Mouse (Mus musculus) brain, embryonic 18.5 days (tissue): ENCODE data around the gene Gab2.
A peak's percentile ranks its signal among the peaks of the same experiment; 100 is the strongest.

Experiments used
- DNase-seq: peaks from one replicate; pipeline ENCODE4 v3.0.0-alpha.2; 2012; ENCODE audit warnings: low read depth, low spot score

Gene Gab2

DNA sequence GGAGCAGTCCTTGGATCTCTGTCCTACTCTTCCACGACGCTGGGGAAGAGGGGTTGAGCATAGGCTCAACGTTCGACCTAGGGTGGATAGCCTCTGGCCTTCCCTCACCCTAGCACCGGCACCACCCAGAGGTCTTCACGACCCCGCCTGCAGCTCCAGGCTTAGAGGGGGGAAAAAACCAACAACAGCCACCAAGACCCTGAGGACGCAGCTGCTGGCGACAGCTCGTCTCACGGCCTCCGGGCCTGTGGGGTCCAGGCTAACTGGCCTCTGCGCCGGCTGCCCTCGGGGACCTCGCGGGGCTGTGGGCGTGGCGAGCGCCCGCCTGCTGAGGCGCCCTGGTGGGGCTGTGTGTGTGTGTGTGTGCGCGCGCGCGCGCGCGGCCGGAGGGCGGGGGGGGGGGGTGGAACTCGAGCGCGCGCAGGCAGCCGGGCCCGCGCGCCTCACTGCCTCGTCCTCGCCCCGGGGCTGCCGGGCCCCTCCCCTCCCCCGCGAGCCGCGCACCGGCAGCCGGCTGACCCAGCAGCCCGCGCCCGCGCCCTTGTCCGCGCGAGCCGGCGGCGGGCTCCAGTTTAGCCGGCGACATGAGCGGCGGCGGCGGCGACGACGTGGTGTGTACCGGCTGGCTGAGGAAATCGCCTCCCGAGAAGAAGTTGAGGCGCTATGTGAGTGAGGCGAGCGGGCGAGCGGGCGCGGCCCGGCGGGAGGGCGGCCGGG lies at the start of gene Gab2:
Gene Gab2, plus strand, starts transcription at position 345 of the 717 bp plus-strand sequence.
- DNase-seq, result peak; percentile 16

DNA sequence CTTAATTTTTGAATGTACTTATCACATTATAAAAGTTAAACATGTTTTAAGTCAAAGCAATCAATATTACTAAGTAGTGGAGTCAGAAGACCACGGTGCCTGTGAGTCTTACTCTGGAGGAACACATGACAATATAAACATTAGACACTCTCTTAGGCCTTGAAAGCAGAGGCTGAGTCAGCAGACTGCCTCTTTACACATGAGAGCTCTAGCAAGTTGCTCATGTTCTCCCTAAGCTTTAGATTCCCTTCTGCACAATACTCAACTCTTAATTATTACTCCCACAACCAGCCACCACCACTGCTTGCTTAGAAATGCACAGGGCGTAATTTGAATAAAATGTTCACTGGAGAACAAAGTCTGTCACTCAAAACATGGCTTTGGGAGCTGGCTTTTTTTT lies 49.0 kb upstream of the Gab2 start:
- no peak for DNase-seq

DNA sequence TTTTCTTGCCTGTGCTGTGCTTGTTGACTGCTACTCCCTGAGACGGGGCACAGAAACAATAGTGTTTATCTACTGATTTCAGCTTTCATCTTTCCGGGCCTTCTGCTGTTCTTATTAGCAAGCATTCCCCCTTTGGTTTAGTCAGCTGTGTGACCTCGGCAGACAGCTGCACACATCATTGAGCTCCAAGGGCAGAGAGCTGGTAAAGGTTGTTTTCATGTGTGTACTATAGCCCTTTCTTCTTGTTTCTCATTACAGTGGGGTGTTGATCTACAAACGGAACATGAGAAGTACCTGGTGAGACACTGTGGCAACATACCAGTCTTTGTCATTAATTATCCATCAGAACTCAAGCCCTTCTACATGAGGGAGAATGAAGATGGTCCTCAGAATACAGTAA lies 41.7 kb upstream of the Gab2 start:
- DNase-seq, result no peak

DNA sequence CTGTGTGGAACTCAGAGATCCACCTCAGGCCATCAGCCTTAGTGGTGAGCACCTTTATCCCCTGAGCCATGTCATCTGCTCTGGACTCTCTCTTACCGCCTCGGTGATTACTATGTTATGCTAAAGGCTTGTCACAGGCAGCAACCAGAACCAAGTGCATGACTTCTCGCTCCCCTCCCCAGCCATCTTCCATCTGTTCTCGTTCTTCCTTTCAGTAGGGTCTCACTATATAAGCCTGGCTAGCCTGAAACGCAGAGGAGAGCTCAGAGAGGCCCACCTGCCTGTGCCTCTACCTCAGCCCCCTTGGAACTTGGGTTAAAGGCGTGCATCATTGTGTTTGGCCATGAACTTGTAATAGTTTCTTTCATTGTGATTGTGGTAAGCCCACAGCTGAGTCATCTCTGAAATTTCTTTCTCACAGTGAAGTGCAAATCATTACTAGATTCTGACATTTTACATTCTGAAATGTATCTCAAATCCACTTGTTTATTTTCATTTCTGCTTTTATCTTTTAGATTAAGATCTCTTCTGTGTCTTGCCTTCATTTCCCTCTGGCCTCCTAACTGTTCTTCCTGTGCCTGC lies 39.4 kb upstream of the Gab2 start:
- DNase-seq, result no peak

DNA sequence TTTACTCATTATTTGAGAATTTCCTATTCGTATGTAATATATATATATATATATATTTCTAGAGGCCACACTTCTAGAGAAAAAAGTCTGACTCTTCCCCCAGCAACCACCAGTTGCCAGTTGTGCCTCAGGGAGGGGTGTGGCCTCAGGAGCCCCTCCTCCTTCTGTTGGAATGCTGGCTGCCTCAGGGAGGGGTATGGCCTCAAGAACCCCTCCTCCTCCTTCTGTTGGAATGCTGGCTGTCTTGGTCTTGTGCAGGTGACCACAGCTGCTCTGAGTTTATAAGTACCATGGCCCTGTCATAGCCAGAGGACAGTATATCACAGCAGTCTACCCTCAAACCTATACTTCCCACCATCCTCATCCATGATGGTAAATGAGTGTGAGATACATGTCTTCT lies 38.4 kb upstream of the Gab2 start:
- no peak for DNase-seq

DNA sequence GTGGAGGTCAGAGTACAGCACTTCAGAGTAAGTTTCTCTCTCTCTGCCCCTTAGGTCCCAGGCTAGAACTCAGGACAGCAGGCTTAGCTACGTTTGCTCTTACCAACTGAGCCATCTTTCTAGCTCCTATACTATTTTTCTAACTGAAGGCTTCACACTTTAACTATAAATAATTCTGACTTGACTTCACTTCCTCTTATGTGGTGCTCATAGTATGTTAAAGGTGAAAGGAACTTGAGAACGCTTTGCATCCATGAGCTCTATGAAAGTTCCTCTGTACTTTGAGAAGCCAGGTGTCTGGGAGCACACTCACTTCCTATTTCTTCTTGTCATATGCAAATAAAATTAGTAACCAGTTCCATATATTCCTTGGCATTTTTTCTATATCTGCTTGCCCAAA lies 20.4 kb upstream of the Gab2 start:
- DNase-seq, result no peak

DNA sequence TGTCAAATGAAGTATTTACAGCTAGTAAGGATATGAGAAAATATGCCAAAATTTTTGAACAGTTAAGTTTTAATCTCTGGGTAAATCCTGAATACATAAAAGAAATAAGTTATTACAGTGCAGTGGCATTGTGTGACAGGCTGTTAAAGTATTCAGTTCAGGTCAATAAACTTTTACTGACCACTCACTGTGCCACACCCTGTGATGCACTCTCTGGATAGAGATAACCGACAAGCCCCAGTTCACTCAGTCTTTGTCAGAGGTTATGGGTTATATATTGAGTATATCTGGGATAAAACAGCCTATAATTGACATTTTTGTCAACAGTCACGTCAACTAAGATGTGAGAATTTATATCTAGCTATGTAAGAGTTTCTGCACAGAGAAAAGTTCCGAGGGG lies 9.9 kb upstream of the Gab2 start:
- no peak for DNase-seq

DNA sequence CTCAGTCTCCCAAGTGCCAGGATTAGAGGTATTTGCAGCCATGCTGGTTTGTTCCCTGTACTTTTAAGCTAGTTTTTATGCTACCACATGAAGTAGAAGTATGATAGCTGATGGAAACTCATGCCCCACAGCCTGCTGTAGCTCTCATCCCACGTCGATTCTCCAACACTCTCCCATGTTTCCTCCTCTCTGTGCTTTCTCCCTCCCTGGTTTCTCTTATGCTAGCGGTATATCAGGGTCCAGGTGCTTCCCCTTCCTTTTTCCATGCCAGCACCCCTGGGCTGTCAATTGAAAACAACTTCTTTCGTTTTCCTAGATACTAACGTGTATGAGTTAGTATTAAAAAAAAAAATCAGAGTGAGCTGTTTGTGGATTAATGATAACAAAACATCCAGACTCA lies 9.3 kb upstream of the Gab2 start:
- no peak for DNase-seq

DNA sequence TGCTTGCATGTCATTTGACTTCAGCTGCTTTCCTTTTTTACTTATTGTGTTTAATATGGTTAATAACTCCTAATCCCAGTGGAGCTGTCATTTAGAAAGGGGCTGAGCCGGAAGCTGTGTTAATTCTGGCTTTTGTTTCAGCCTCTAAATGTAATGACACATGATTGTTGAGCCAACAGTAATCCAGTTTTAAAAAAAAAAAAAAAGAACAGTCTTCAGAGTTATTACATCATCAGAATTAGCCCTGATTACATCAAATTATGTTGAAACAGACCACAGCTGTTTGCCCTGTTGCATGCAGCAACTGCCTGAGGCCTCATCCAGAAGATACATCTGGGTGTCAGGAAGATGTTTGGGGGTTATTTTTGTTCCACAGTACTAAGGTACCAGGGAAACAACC lies 6.4 kb upstream of the Gab2 start:
- DNase-seq, result no peak

DNA sequence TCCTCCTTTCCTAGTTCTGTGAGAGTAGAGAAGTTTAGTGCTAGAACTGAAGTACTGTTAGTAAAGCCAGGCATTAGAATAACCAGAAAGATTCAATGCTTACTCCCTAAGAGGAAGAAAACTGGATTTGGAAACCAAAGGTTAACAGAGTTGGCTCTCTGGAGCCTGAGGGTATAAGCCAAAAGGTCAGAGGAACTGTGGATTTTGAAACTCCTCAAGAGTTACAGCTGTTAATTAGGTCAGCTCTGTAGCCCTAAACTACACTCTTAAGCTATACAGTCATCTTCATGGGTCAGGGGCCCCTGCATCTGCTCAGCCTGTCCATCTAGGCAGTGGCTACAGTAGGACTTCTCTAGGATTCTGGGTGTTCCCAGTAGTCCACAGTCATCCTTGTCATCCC lies 4.4 kb upstream of the Gab2 start:
- DNase-seq, result no peak

DNA sequence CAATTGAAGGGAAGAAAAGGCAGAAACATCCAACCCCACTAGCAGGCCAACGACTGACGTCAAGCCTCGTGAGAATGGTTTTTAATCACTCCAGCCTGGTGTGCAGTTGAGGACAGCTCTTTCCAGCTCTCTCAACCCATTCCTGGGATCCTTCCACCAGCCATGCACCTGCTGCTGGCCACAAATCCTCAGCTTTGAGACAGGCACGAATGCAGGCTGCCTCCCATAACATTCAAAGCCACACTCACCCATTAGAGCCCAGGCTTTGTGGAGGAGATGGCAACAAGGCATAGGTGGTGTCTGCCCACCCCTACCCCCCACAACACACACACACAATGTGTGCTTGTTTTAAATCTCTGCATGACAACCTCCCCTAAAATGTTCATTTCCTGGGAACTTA lies 2.7 kb upstream of the Gab2 start:
- DNase-seq, result no peak

DNA sequence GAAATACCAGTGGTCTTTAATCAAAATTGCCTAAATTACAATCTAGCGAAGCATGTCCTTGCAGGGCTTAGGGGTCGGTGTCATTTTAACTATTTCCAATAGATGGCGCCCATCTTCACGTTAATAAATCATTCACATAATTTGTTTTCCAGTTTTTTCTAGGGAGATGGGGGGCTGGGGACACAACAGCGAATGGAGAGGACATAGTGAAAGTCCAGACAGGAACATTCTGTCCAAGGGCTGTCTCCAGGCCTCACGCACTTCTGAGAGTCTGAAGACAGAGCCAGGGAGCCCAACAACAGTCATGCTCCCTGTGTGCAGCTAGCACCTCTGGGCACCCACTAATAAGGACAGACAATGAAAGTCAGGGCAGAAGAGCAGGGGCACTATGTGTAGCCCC lies 2.2 kb upstream of the Gab2 start:
- DNase-seq, result peak; percentile 12

DNA sequence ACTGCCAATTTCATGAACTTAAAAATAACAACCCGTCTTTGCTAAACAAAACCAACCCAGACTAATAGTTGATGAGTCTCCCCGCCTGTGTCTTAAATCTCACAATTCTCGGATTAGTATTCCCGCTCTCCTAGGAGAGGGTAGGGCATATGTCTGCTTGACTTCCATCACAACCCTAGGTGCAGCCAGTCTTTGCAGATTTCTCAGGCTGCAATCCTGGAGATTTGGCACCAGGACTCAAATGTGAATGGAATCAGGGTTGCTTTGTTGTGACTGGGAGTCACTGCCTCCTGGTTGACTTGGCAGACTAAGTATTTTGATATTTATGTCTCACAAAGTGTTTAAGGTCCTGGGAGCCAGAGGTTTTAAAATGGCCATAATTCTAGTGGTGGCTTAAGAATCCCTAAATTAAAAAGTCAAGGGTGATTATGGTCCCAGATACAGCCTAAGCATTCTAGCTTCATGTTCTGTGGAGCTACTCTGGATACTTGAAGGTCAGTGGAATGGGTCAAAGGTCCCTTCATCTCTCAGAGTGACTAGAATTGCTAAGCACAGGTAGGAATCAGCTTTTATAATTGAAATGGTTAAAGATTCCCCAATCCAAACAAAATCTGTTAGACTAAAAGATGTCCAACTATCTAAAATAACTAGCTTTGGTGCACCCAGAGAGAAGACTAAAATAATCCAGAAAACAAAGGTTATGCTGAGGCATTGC lies 1.6 kb upstream of the Gab2 start:
- no peak for DNase-seq

DNA sequence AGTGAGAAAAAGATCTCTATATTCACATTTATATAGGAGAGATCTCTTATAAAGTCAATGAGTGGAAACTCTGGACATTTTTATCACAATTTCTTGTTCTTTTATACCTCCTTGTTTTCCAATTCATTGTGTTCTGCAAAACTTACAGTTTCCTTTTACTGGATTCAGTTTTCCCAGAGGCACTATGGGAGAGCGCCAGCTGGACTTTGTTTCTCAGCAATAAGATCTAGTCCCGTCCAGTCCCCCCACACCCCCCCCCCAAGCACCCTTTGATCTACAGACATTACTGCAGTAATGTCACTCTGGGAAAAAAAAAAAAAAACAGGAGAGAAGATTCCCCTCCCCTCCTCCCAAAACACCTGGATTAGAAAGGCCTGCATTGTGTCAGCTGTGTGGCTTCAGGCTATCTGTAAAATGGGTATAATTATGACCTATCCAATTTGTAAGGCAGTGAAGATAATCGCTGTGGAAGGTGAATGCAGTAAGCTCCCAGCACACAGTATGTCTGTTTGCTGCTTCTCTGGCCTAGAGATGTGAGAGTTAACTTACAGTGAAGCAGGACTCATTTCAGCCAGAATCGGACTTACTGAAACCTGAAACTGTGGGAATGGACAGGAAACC lies 655 bp upstream of the Gab2 start:
- DNase-seq, result no peak

DNA sequence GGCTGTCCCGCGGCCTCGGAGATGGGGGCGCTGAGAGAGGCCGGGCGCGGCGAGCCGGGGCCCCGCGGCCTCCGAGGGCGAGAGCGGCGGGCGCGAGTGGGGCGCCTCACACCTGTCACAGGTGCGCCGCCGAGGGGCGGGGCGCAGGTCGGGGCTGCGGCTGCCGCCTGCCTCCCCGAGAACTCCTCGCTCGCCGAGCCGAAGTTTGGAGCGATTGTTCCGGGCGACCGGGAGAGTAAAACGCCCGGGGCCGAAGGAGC lies 503 bp downstream of the Gab2 start:
- no peak for DNase-seq

DNA sequence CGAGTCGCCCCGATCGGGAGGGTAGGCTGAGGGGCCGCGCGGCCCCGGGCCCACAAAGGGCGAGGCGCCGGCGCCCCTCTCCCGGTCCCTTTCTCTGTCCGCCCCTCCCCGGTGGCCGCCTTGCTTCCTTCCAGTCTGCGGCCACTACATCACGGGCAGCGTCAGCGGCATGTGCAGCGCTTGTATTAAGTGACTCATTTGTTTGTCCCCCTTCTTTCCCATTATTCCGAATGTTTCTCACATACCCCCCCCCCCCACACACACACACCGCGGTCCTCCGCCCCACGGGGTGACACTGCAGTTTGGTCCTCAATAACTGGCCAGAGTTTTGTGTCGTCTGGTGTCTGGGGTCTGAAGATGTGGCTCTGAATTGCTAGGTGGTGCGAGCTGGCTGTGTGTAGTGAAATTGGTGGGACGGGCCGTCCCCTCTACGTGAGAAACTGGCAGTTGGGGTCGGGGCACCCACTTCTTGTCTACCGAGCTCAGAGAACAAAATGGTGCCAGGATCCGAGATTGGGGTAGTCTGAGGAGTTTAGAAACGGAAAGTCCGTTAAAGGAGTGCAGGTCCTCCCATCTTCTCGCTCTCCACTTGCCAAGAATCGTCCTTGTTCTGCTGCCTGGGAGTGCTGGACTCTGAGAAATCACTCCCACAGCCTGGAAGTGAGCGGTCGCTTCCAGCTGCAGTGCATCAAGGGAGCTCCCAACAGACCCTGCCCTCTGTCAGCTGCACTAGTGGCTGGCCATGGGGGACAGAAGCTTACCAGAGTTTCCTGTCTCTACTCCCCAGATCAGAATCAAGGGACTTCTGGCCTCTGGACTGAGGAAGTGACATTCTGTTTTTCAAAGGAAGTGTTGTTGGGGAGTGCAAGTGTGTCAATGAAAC lies 1.1 kb downstream of the Gab2 start:
- peak; percentile 14 for DNase-seq

DNA sequence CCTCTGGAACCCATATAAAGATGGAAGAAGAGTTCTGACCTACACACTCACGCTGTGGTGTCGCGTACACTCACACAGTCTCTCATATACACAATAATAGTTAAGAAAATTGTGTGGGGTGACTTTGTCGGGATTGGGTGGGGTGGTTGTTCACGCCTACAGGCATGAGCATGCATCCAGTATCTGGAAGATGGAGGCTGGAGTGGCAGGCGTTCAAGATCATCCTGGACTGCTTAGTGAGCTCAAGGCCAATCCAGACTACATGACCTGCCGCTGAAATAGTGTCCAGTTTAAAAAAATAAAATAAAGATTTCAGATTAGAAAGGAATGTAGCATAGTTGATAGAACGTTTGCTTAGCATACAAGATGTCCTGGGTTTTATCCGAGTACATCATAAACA lies 2.2 kb downstream of the Gab2 start:
- DNase-seq, result no peak

DNA sequence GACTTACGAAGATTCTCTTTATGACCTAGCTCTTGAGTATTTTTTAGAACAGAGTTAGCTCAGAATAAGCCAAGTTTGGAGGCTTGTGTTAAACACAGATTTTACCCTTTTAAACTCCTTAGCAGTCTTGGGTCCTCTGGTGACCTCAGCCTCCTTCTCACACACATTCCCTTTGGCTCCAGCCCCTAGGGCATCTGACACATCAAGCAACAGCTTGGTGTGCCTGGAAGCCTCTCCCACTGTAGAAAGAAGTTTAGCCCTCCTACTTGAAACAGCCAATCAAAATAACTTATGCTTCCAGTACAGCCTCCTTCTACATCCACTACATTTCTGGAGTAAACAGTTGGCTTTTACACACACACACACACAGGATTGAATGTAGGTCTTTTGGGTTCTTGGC lies 2.8 kb downstream of the Gab2 start:
- DNase-seq, result no peak

DNA sequence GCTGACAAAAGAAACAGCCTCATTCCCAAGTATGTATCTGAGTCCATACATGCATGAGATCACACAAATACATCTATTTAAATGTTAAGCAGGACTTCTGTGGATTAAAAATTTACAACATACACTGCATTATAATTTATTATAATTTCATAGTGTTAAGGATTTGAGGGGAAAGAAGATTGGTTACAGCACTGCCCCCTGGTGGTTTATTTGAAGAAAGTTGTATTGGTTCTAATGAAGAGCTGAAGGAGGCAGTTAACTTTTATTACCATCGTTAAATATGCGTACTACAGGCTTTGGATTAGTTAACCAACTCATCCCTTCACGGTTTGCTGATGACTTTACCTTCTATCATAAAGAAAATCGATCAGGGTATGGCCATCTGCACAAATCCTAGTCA lies 3.9 kb downstream of the Gab2 start:
- DNase-seq, result no peak

DNA sequence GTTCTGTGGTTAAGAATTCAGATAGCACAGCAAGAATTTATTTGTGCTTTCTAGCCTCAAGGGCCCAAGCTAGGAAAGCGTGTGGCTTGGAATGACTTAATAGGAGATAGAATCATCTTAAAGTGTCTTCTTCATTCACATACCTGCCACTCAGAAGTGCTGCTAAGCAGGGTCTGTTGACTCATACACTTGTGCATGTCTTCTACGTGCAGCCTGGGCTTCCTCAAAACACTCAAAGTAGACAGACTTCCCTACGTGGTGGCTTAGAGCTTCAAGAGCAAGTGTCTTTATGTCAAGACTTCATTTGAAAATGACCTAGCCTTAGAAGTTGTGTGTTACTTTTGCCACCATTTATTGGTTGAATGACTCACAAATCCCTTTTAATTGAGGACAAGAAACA lies 12.9 kb downstream of the Gab2 start:
- DNase-seq, result no peak

DNA sequence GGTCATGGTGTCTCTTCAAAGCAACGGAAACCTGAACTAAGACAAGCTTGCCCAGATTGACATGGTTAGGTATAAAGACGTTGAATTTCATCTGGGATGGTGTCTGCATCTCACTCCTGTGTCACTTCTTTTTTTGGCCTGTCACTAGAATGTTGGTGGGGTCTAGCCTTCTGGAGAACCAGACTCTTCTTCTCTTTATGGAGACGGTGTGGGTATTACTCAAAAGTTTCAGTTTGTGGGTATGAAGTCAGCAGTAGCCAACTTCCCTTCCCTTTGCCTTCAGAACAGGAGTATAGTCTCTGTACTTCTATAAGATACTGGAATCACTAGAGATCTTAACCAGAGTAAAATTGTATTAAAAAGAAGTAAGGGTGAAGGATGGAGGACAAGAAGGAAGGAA lies 26.7 kb downstream of the Gab2 start:
- no peak for DNase-seq

DNA sequence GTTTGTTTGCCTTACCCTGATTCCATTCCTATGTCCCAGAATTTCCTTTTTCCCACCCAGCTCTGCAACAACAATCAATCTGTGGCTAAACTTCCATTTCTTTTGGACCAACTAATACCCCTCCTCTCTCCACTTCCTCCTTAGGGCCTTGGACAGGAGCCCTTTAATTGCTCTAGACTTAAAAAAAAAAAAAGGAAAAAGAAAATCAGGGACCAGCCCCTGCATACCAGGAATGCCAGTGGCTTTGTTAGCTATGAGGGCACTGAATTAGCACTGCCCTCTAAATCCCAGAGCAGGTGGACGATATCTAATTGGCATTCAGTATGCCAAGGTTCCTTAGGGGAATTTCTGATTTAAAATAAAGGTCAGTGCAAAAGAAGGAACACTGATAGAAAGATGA lies 47.6 kb downstream of the Gab2 start:
- no peak for DNase-seq
